Mouse (Mus musculus) forebrain, embryonic 16.5 days (tissue): ENCODE measurements around the gene Arid1b. TPM values are rescaled to one million over a fixed set of nuclear protein-coding genes. Genes with fewer than 3 reads are reported as not detected.
A peak's percentile ranks its signal among the peaks of the same experiment; 100 is the strongest.

Experiments used
- ATAC-seq: fragments of 200-750 bp; cut with Nextera tagmentation; 2 replicates; pipeline ENCODE4 v1.8.0; 2017; ENCODE audit warnings: mild to moderate bottlenecking, moderate library complexity
- H3K27ac ChIP-seq: fragments of 300-500 bp; sonication (generic); 2 replicates; pipeline ENCODE4 v1.5.1; 2014; ENCODE audit warnings: low read length, control low read depth
- H3K27me3 ChIP-seq: fragments of 300-500 bp; sonication (generic); replicated peaks from 2 replicates; pipeline ENCODE4 v1.6.1; 2014; ENCODE audit warnings: low read length; ENCODE audit not compliant: control insufficient read depth, insufficient read depth
- H3K36me3 ChIP-seq: fragments of 300-500 bp; sonication (generic); 2 replicates; pipeline ENCODE4 v1.6.1; 2014; ENCODE audit not compliant: control insufficient read depth, insufficient read depth
- H3K4me1 ChIP-seq: fragments of 300-500 bp; sonication (generic); replicated peaks from 2 replicates; pipeline ENCODE4 v1.6.1; 2014; ENCODE audit warnings: low read length; ENCODE audit not compliant: control insufficient read depth, insufficient read depth
- H3K4me2 ChIP-seq: fragments of 300-500 bp; sonication (generic); 2 replicates; pipeline ENCODE4 v1.6.1; 2014; ENCODE audit warnings: mild to moderate bottlenecking, low read length, control low read depth
- H3K4me3 ChIP-seq: fragments of 300-500 bp; sonication (generic); replicated peaks from 2 replicates; pipeline ENCODE4 v1.5.1; 2014; ENCODE audit warnings: mild to moderate bottlenecking, low read length, control low read depth
- H3K9ac ChIP-seq: fragments of 300-500 bp; sonication (generic); replicated peaks from 2 replicates; pipeline ENCODE4 v1.6.1; 2014; ENCODE audit warnings: low read depth, low read length, control low read depth
- H3K9me3 ChIP-seq: fragments of 300-500 bp; sonication (generic); 2 replicates; pipeline ENCODE4 v1.6.1; 2016; ENCODE audit warnings: low read length; ENCODE audit not compliant: control insufficient read depth
- WGBS: fragments of 180-500 bp; shearing (Covaris S2); extraction: QIAGEN DNeasy Blood & Tissue Kit; methylation state at CpG from one replicate; pipeline ENCODE4 v1.1.7; 2014; 5-methylcytosine and 5-hydroxymethylcytosine counted together
- polyA plus RNA-seq: library from polyadenylated mRNA; unstranded; fragments of >200 nt; fragmentation: Nextera tagmentation; extraction: Ambion mirVana; gene quantifications from 2 replicates; pipeline ENCODE4 v1.2.1, GENCODE M21; 2015

Arid1b gene
- polyA plus RNA-seq, 1 experiment from 2014 or later: 15.1 TPM

GRCm38 (mm10) chr17:5277137-5277871 lies 283.2 kb downstream of the Arid1b start:
- H3K36me3 ChIP-seq: 0 out of 2 replicates have a peak, but pooled peaks cover 2% of the 10 kb centered on the region
- peak overlapping the region; percentile 10; the same call in 1 of the 2 replicates for H3K27ac ChIP-seq
- no peaks in the 10 kb centered on the region for H3K9me3 ChIP-seq
- no peak for ATAC-seq
- WGBS: 84% methylated on average over 17 of the region's 17 CpGs
- no peak overlapping the region for H3K9ac ChIP-seq
- H3K4me2 ChIP-seq: no peak overlapping the region
- peaks cover 11% of the 10 kb centered on the region for H3K4me1 ChIP-seq
- H3K4me3 ChIP-seq: no peak overlapping the region
- H3K27me3 ChIP-seq: no peaks in the 10 kb centered on the region

- 76% methylated on average over 4 of the region's 4 CpGs for WGBS
- H3K36me3 ChIP-seq: 0 out of 2 replicates have a peak, but pooled peaks cover 2% of the 10 kb centered on the region
- peaks cover 17% of the 10 kb centered on the region for H3K4me1 ChIP-seq
- H3K9me3 ChIP-seq: no peaks in the 10 kb centered on the region
- no peak overlapping the region for H3K27ac ChIP-seq
- no peak overlapping the region for H3K4me3 ChIP-seq
- H3K4me2 ChIP-seq: no peak overlapping the region
- no peaks in the 10 kb centered on the region for H3K27me3 ChIP-seq
- H3K9ac ChIP-seq: no peak overlapping the region
- ATAC-seq: no peak
Observed at GRCm38 (mm10) chr17:5280499-5281053, 286.4 kb downstream of the Arid1b start.

GRCm38 (mm10) chr17:5284783-5285182 lies 290.7 kb downstream of the Arid1b start:
- 0 out of 2 replicates have a peak overlapping the region, but pooled peaks have one; percentile 12 for H3K27ac ChIP-seq
- H3K27me3 ChIP-seq: no peaks in the 10 kb centered on the region
- no peaks in the 10 kb centered on the region for H3K9me3 ChIP-seq
- WGBS: 50% methylated on average over 10 of the region's 10 CpGs
- no peaks in the 10 kb centered on the region for H3K36me3 ChIP-seq
- no peak overlapping the region for H3K4me2 ChIP-seq
- no peak overlapping the region for H3K9ac ChIP-seq
- no peak overlapping the region for H3K4me3 ChIP-seq
- peaks cover 42% of the 10 kb centered on the region for H3K4me1 ChIP-seq
- peak; percentile 60 for ATAC-seq

GRCm38 (mm10) chr17:5285877-5286440 lies 291.8 kb downstream of the Arid1b start:
- Histone ChIP-seq H3K4me3 (no peak overlapping the region), H3K9ac (peak overlapping the region; percentile 12), H3K27ac (peak overlapping the region; percentile 83), H3K4me1 (peaks cover 42% of the 10 kb centered on the region), H3K36me3 (no peaks in the 10 kb centered on the region; the same call in 1 of the 2 replicates), H3K27me3 (no peaks in the 10 kb centered on the region), H3K9me3 (no peaks in the 10 kb centered on the region), H3K4me2 (peak overlapping the region; percentile 41)
- 42% methylated on average over 13 of the region's 13 CpGs for WGBS
- ATAC-seq: peak; percentile 41

- peaks cover 42% of the 10 kb centered on the region for H3K4me1 ChIP-seq
- WGBS: 24% methylated on average over 15 of the region's 15 CpGs
- peaks cover 4% of the 10 kb centered on the region; the same call in 1 of the 2 replicates for H3K36me3 ChIP-seq
- H3K4me3 ChIP-seq: no peak overlapping the region
- H3K27me3 ChIP-seq: no peaks in the 10 kb centered on the region
- H3K9ac ChIP-seq: peak overlapping the region; percentile 12
- H3K4me2 ChIP-seq: peak overlapping the region; percentile 41
- H3K27ac ChIP-seq: peak overlapping the region; percentile 83
- H3K9me3 ChIP-seq: no peaks in the 10 kb centered on the region
- ATAC-seq: peak; percentile 82
Observed at GRCm38 (mm10) chr17:5286571-5287209, 292.6 kb downstream of the Arid1b start.

GRCm38 (mm10) chr17:5287210-5287591 lies 293.1 kb downstream of the Arid1b start:
- Histone ChIP-seq H3K36me3 (peaks cover 4% of the 10 kb centered on the region; the same call in 1 of the 2 replicates), H3K9me3 (no peaks in the 10 kb centered on the region), H3K27ac (peak overlapping the region; percentile 83), H3K4me2 (no peak overlapping the region; the same call in 1 of the 2 replicates), H3K4me1 (peaks cover 42% of the 10 kb centered on the region), H3K27me3 (no peaks in the 10 kb centered on the region), H3K9ac (no peak overlapping the region), H3K4me3 (no peak overlapping the region)
- WGBS: 38% methylated on average over 4 of the region's 4 CpGs
- no peak for ATAC-seq

- H3K27ac ChIP-seq: peak overlapping the region; percentile 83
Observed at GRCm38 (mm10) chr17:5287641-5288040, 293.5 kb downstream of the Arid1b start.

GRCm38 (mm10) chr17:5293653-5294584 lies 299.8 kb downstream of the Arid1b start:
- no peak overlapping the region for H3K9ac ChIP-seq
- H3K4me3 ChIP-seq: no peak overlapping the region
- H3K4me2 ChIP-seq: no peak overlapping the region
- WGBS: 39% methylated on average over 9 of the region's 9 CpGs
- H3K27ac ChIP-seq: peak overlapping the region; percentile 84
- H3K4me1 ChIP-seq: peaks cover 34% of the 10 kb centered on the region
- peaks cover 4% of the 10 kb centered on the region; the same call in 1 of the 2 replicates for H3K36me3 ChIP-seq
- no peak for ATAC-seq
- H3K27me3 ChIP-seq: no peaks in the 10 kb centered on the region
- no peaks in the 10 kb centered on the region for H3K9me3 ChIP-seq

More at GRCm38 (mm10) chr17:5287641-5288040, 293.5 kb downstream of the Arid1b start:
- no peaks in the 10 kb centered on the region for H3K9me3 ChIP-seq
- H3K4me2 ChIP-seq: no peak overlapping the region
- H3K4me1 ChIP-seq: peaks cover 42% of the 10 kb centered on the region
- peaks cover 4% of the 10 kb centered on the region; the same call in 1 of the 2 replicates for H3K36me3 ChIP-seq
- H3K9ac ChIP-seq: no peak overlapping the region
- 56% methylated on average over 9 of the region's 9 CpGs for WGBS
- no peaks in the 10 kb centered on the region for H3K27me3 ChIP-seq
- ATAC-seq: no peak
- no peak overlapping the region for H3K4me3 ChIP-seq
